Mouse (Mus musculus): ENCODE results near the gene Adam23.

DNA sequence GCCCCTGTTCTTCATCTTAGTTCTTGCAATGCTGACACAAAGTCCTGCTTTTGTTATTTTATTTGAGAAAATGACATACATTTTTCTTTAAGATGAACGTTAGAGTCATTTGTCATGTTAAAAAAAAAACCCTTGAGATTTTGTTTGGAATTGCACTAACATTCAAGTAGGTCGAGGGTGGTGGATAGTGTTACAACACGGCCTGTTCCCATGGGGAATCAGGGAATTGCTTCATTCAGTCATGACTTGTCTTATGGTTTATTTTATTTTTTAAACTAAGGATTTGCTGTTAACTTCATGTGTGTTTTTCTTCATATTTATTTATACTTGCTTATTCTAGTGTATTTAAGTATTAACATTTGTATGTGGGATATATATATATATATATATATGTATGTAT is 65.7 kb downstream of the Adam23 start:
- TF ChIP-seq CTCF (IDR thresholded peaks at IDR 0.05; ENCODE audit: borderline replicate concordance, control insufficient read depth, extremely low read depth, insufficient read depth, low read length, poor library complexity) (no peak), POLR2A (IDR thresholded peaks at IDR 0.05; ENCODE audit: control insufficient read depth, extremely low read depth, insufficient read depth, low read length, poor library complexity) (no peak)

Measured in thymus, adult 2 months (tissue).